Mouse (Mus musculus): Measurements from ENCODE around the gene Hoxd12. TPM values are rescaled to one million over a fixed set of nuclear protein-coding genes. Genes with fewer than 3 reads are reported as not detected.

Hoxd12 gene
- polyA plus RNA-seq, 1 experiment from 2014 or later: not detected

GRCm38 (mm10) chr2:74678891-74679595, 4.2 kb downstream of the Hoxd12 start, which contains the start of gene Hoxd11:
Hoxd11 (plus strand) TSS chr2:74679557.
- Histone ChIP-seq H3K4me1 (peaks cover 13% of the 10 kb centered on the region), H3K36me3 (ENCODE audit: poor library complexity, severe bottlenecking) (no peaks in the 10 kb centered on the region), H3K9me3 (replicated peaks) (no peaks in the 10 kb centered on the region), H3K4me3 (no peak within 1 kb of the TSS), H3K9ac (no peak within 1 kb of the TSS), H3K4me2 (no peak within 1 kb of the TSS), H3K27me3 (peaks cover 100% of the 10 kb centered on the region), H3K27ac (no peak within 1 kb of the TSS)
- no peak for ATAC-seq
- WGBS: 1% methylated on average over 15 of the region's 15 CpGs

DNA sequence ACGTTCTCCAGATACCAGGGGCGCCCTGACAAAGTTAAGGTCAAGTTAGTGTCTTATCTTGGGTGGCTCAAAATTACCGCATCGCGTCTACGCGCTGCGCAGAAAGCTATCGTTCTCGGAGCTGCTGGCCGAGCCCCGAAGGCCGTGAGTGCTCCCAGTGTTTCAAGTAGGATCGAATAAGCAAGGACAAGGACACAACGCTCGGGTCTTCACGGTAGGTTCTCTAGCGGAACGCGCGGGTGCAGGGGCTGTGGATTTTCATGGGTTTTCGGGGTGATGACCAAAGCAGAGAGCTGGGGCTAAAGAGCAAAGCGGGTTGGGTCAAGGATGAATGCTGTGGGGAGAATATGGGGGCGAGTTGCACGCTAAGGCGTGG, 4.8 kb downstream of the Hoxd12 start:
- Histone ChIP-seq H3K36me3 (ENCODE audit: poor library complexity, severe bottlenecking) (no peaks in the 10 kb centered on the region), H3K4me1 (peaks cover 13% of the 10 kb centered on the region), H3K27me3 (peaks cover 100% of the 10 kb centered on the region), H3K4me2 (no peak overlapping the region), H3K4me3 (no peak overlapping the region), H3K27ac (no peak overlapping the region), H3K9ac (no peak overlapping the region), H3K9me3 (replicated peaks) (no peaks in the 10 kb centered on the region)
- 1% methylated on average over 25 of the region's 26 CpGs for WGBS
- ATAC-seq: no peak

GRCm38 (mm10) chr2:74679980-74680379, 5.2 kb downstream of the Hoxd12 start:
- no peak overlapping the region for H3K4me2 ChIP-seq
- H3K27me3 ChIP-seq: peaks cover 100% of the 10 kb centered on the region
- WGBS: under 1% methylated on average over 22 of the region's 23 CpGs
- H3K36me3 ChIP-seq (ENCODE audit: poor library complexity, severe bottlenecking): no peaks in the 10 kb centered on the region
- H3K4me3 ChIP-seq: no peak overlapping the region
- no peak overlapping the region for H3K9ac ChIP-seq
- H3K27ac ChIP-seq: no peak overlapping the region
- peaks cover 13% of the 10 kb centered on the region for H3K4me1 ChIP-seq
- no peak for ATAC-seq
- H3K9me3 ChIP-seq (replicated peaks): no peaks in the 10 kb centered on the region

- no peak overlapping the region for H3K27ac ChIP-seq
- no peak overlapping the region for H3K4me3 ChIP-seq
- H3K9ac ChIP-seq: no peak overlapping the region
- WGBS: 2% methylated on average over 21 of the region's 21 CpGs
- H3K4me2 ChIP-seq: no peak overlapping the region
- H3K36me3 ChIP-seq (ENCODE audit: poor library complexity, severe bottlenecking): no peaks in the 10 kb centered on the region
- H3K9me3 ChIP-seq (replicated peaks): no peaks in the 10 kb centered on the region
- ATAC-seq: no peak
- H3K4me1 ChIP-seq: peaks cover 13% of the 10 kb centered on the region
- H3K27me3 ChIP-seq: peaks cover 100% of the 10 kb centered on the region
Measured at GRCm38 (mm10) chr2:74680561-74681398, 6.0 kb downstream of the Hoxd12 start.

GRCm38 (mm10) chr2:74681594-74682531, 7.0 kb downstream of the Hoxd12 start:
- Histone ChIP-seq H3K27ac (no peak overlapping the region), H3K9me3 (replicated peaks) (no peaks in the 10 kb centered on the region), H3K4me1 (peaks cover 13% of the 10 kb centered on the region), H3K4me3 (peak overlapping the region; percentile 21), H3K4me2 (peak overlapping the region; percentile 26), H3K9ac (no peak overlapping the region), H3K36me3 (ENCODE audit: poor library complexity, severe bottlenecking) (no peaks in the 10 kb centered on the region), H3K27me3 (peaks cover 99% of the 10 kb centered on the region)
- under 1% methylated on average over 65 of the region's 78 CpGs for WGBS
- ATAC-seq: no peak

DNA sequence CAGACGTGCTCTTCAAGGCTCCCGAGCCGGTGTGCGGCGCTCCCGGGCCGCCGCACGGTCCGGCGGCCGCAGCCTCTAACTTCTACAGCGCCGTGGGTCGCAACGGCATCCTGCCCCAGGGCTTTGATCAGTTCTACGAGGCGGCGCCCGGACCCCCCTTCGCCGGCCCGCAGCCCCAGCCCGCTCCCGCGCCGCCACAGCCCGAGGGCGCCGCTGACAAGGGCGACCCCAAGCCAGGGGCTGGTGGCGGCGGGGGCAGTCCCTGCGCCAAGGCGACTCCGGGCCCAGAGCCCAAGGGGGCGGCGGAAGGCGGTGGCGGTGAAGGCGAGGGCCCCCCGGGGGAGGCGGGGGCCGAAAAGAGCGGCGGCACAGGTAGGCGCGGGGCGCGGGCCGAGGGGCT, 8.0 kb downstream of the Hoxd12 start:
- Histone ChIP-seq H3K9ac (no peak overlapping the region), H3K4me2 (peak overlapping the region; percentile 26), H3K27me3 (peaks cover 99% of the 10 kb centered on the region), H3K27ac (no peak overlapping the region), H3K4me1 (peaks cover 13% of the 10 kb centered on the region), H3K4me3 (peak overlapping the region; percentile 21), H3K9me3 (replicated peaks) (no peaks in the 10 kb centered on the region), H3K36me3 (ENCODE audit: poor library complexity, severe bottlenecking) (no peaks in the 10 kb centered on the region)
- WGBS: 1% methylated on average over 47 of the region's 51 CpGs
- peak; percentile 27; the same call in 1 of the 2 replicates for ATAC-seq

DNA sequence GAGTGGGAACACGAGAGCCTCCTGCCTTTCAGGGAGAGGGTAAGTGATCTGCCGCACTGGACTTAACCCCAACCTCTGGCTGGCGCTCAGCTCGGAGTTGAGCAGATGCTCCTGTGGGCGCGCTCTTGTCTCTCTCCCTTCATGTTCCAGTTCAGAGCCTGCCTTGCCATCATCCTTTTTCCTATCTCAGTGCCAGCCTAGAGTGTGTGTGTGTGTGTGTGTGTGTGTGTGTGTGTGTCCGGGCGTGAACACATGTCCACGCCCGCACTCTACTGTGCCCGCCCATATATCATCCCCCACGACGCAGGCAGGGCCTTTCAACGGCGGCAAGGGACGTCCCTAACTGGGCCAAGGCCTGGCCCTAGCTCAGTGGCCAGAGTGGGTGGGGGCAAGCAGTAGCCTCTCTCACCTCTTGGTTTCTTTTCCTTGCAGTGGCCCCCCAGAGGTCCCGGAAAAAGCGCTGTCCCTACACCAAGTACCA, 8.7 kb downstream of the Hoxd12 start:
- Histone ChIP-seq H3K9ac (no peak overlapping the region), H3K4me1 (peaks cover 13% of the 10 kb centered on the region), H3K4me2 (no peak overlapping the region), H3K36me3 (ENCODE audit: poor library complexity, severe bottlenecking) (no peaks in the 10 kb centered on the region), H3K9me3 (replicated peaks) (no peaks in the 10 kb centered on the region), H3K4me3 (no peak overlapping the region), H3K27ac (no peak overlapping the region), H3K27me3 (peaks cover 99% of the 10 kb centered on the region)
- ATAC-seq: no peak
- under 1% methylated on average over 18 of the region's 18 CpGs for WGBS

DNA sequence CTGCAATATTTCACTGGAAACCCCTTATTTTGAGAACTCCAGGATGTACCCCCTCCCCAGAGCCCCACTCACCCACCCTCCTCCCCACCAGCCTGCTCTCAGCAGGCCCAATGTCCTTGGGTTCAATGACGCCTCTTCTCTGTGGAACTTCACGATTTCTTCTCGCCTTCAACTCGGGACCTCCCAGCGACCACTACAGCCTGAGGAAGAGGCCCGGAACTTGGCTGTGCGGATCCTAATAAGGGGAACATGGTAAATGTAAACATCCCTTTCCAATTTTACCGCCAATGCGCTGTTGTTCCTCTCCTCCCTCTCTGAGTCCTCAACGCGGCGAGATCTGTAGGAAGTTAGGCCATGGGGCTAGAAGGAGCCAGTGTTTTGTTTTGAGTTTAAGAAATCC, 9.3 kb downstream of the Hoxd12 start:
- WGBS: 1% methylated on average over 12 of the region's 12 CpGs
- Histone ChIP-seq H3K9me3 (replicated peaks) (no peaks in the 10 kb centered on the region), H3K36me3 (ENCODE audit: poor library complexity, severe bottlenecking) (no peaks in the 10 kb centered on the region), H3K27ac (no peak overlapping the region), H3K4me2 (no peak overlapping the region), H3K4me1 (peaks cover 13% of the 10 kb centered on the region), H3K27me3 (peaks cover 99% of the 10 kb centered on the region), H3K4me3 (no peak overlapping the region), H3K9ac (no peak overlapping the region)
- no peak for ATAC-seq

GRCm38 (mm10) chr2:74685059-74685603, 10.3 kb downstream of the Hoxd12 start:
- H3K9me3 ChIP-seq (replicated peaks): no peaks in the 10 kb centered on the region
- no peaks in the 10 kb centered on the region for H3K36me3 ChIP-seq (ENCODE audit: poor library complexity, severe bottlenecking)
- H3K27ac ChIP-seq: no peak overlapping the region
- H3K4me3 ChIP-seq: no peak overlapping the region
- H3K9ac ChIP-seq: no peak overlapping the region
- ATAC-seq: no peak
- WGBS: 13% methylated on average over 4 of the region's 4 CpGs
- H3K27me3 ChIP-seq: peaks cover 99% of the 10 kb centered on the region
- H3K4me2 ChIP-seq: no peak overlapping the region
- peaks cover 13% of the 10 kb centered on the region for H3K4me1 ChIP-seq

DNA sequence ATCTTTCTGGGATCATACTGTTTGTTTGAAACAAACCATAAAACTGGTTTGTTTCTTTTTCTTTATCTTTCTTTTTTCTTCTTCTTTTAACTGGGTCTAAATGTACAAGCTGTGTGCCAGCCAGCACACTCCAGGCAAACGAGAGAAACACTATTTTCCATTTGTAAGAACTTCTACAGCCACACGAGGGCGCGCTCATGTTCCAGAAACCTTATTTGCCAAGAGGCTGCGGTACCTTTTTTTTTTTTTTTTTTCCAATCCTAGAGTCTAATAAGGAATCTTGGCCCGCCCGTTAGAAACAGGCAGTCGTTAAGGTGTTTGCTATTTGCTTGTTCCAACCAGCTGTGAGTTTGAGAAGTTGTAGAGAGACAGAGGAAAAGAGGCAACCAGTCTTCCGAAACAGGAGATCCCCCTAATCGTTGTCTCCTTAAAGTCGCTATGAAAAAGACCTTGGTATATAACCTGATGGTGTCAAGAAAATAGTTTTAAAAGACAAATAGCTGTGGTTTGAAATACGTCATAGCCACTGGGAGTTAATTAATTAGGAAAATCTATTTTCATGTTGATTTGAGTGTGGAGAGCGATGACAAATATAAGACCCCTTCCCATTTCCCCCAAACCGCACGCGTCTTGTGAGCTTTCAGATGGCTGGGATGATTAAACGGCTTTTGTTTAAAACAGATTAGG, 11.6 kb downstream of the Hoxd12 start:
- peaks cover 14% of the 10 kb centered on the region for H3K4me1 ChIP-seq
- no peak overlapping the region for H3K27ac ChIP-seq
- no peak for ATAC-seq
- peaks cover 97% of the 10 kb centered on the region for H3K27me3 ChIP-seq
- no peaks in the 10 kb centered on the region for H3K36me3 ChIP-seq (ENCODE audit: poor library complexity, severe bottlenecking)
- H3K4me2 ChIP-seq: no peak overlapping the region
- H3K4me3 ChIP-seq: no peak overlapping the region
- H3K9ac ChIP-seq: no peak overlapping the region
- no peaks in the 10 kb centered on the region for H3K9me3 ChIP-seq (replicated peaks)
- 5% methylated on average over 17 of the region's 17 CpGs for WGBS

Measured in forebrain, embryonic 13.5 days (tissue).